ENCODE assay signal across 16 mouse cellular contexts in the genomic region with DNA sequence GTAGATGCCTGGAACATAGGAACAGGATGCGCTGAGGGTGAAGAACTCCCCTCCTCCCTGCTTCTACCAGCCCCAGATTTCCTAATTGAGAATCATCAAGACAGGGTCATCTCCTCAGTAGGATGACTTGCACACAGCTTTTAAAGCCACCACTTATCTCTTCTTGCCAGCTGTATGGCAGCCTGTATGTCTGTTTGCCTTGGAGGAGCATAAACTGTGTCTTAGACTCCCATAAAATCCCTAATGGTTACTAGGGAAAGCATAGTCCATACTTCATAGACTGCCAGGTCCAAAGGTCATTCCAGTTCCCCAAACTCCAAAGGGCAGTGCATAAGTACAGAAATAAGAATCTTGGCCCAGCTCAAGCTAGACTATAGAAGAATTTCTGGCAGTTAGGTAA. TPM values are rescaled to one million over a fixed set of nuclear protein-coding genes. Genes with fewer than 3 reads are reported as not detected.
"Had no signal": no experiment of that assay in that cellular context is flagged by ENCODE, and none has a peak within 500 bp of the region (broad histone marks: within the 10 kb centered on the region; RNA-seq: fewer than 3 reads in every experiment).

TSS of gene Gp6 (minus strand) at position 15 of the 400 bp plus-strand sequence.

- H3K4me3 ChIP-seq: liver, embryonic 15.5 days; lung, embryonic 15.5 days had no signal

- H3K36me3 ChIP-seq: liver, embryonic 15.5 days; lung, embryonic 15.5 days had no signal

- H3K9ac ChIP-seq: liver, embryonic 15.5 days; lung, embryonic 15.5 days had no signal

- H3K27ac ChIP-seq: liver, embryonic 15.5 days; lung, embryonic 15.5 days had no signal

- H3K27me3 ChIP-seq: liver, embryonic 15.5 days; lung, embryonic 15.5 days had no signal

- H3K4me2 ChIP-seq: liver, embryonic 11.5 days; liver, embryonic 15.5 days; lung, embryonic 15.5 days; midbrain, embryonic 11.5 days had no signal

- DNase-seq: kidney, postnatal 14 days; lung, adult 18-20 months; lung, postnatal 10 days; lung, postnatal 36 days; midbrain, embryonic 14.5 days; thymus, adult 18-20 months; thymus, postnatal 36 days had no signal

- H3K4me1 ChIP-seq: liver, embryonic 15.5 days; lung, embryonic 15.5 days had no signal

- H3K9me3 ChIP-seq: liver, embryonic 15.5 days; lung, embryonic 15.5 days had no signal

RNA-seq across cellular contexts. Expression of gene Gp6, which starts in this region (rescaled TPM):
- polyA plus RNA-seq: kidney, embryonic 16.5 days; midbrain, postnatal 0 days; neural tube, embryonic 14.5 days; small intestine, adult 2 months; urinary bladder, adult 2 months had no signal
